Mouse (Mus musculus) embryonic fibroblast, embryonic 13.5 days (primary cell): Measurements from ENCODE around the gene Pgbd5. TPM values are rescaled to one million over a fixed set of nuclear protein-coding genes. Genes with fewer than 3 reads are reported as not detected.

Experiments
- H3K27ac ChIP-seq: 2 replicates; pipeline ENCODE4 v1.5.1; 2012; ENCODE audit warnings: low read length, control low read depth, inconsistent platforms; ENCODE audit not compliant: insufficient read depth
- H3K4me1 ChIP-seq: 2 replicates; pipeline ENCODE4 v1.6.1; 2011; ENCODE audit warnings: low read length; ENCODE audit not compliant: control insufficient read depth, insufficient read depth
- H3K4me3 ChIP-seq: 2 replicates; pipeline ENCODE4 v1.5.1; 2011; ENCODE audit warnings: mild to moderate bottlenecking, control low read depth, low read length; ENCODE audit not compliant: insufficient read depth
- CTCF ChIP-seq: IDR thresholded peaks from 2 replicates; pipeline ENCODE4 v1.5.1; 2011; ENCODE audit warnings: mild to moderate bottlenecking, control low read depth, low read length, moderate library complexity, borderline replicate concordance; ENCODE audit not compliant: insufficient read depth
- POLR2A ChIP-seq: IDR thresholded peaks from 2 replicates; pipeline ENCODE4 v1.6.1; 2011; ENCODE audit warnings: low read depth, mild to moderate bottlenecking, control low read depth, low read length, moderate library complexity
- polyA plus RNA-seq: library from polyadenylated mRNA; stranded (reverse); fragments of >200 nt; gene quantifications from 2 replicates; pipeline ENCODE4 v1.2.4, GENCODE M21; 2011; ENCODE audit warnings: low read depth; ENCODE audit not compliant: missing spikeins, insufficient read length

Pgbd5 gene
- polyA plus RNA-seq, 1 experiment: 0.42 TPM

- no peaks in the 10 kb centered on the region for H3K4me1 ChIP-seq
- no peak overlapping the region for H3K4me3 ChIP-seq
- no peak overlapping the region for H3K27ac ChIP-seq
- TF ChIP-seq CTCF (no peak), POLR2A (no peak)
Observed at GRCm38 (mm10) chr8:124461103-124461502, 21.6 kb upstream of the Pgbd5 start.

GRCm38 (mm10) chr8:124460660-124461059 lies 21.2 kb upstream of the Pgbd5 start:
- H3K27ac ChIP-seq: no peak overlapping the region
- TF ChIP-seq POLR2A (no peak), CTCF (no peak)
- no peak overlapping the region for H3K4me3 ChIP-seq
- H3K4me1 ChIP-seq: no peaks in the 10 kb centered on the region

DNA sequence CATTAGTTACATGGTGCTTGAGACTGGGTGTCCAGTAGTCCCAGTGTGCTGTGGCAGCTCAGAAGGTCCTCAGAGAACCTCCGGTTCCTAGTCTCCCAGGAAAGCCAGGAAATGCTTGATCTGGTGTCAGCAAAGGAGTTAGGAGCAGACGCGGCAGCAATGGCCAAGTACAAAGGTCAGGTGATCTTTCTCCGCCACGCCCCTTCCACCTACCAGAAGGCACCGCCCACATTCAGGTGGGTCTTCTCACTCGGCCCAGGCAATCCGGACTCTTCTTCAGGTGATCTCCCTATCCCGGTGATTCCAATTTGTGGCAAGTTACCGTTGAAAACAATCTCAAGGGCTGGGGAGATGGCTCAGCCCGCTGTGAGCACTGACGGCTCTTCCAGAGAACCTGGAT lies 20.2 kb upstream of the Pgbd5 start:
- Histone ChIP-seq H3K4me3 (no peak overlapping the region), H3K27ac (no peak overlapping the region), H3K4me1 (no peaks in the 10 kb centered on the region)
- TF ChIP-seq POLR2A (no peak), CTCF (no peak)

DNA sequence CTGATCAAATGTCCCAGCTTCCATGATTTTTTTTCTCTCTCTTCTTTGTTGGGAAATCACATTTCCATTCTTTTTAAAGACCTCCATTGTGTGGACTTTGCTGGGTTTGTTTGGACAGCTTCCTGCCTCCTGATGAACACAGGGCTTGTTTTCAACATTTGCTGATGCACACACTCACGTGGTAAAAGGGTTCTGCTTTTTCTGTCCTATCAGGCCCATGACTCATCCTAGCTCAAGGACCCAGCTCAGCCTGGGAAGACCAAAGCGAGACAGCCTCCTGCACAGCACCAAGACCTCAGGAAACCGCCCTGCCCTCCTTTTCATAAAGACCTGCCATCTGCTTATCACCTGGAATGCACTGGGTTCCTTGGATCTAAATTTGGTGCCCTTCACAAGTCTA lies 15.9 kb upstream of the Pgbd5 start:
- TF ChIP-seq CTCF (no peak), POLR2A (no peak)
- Histone ChIP-seq H3K27ac (no peak overlapping the region), H3K4me1 (no peaks in the 10 kb centered on the region), H3K4me3 (no peak overlapping the region)

DNA sequence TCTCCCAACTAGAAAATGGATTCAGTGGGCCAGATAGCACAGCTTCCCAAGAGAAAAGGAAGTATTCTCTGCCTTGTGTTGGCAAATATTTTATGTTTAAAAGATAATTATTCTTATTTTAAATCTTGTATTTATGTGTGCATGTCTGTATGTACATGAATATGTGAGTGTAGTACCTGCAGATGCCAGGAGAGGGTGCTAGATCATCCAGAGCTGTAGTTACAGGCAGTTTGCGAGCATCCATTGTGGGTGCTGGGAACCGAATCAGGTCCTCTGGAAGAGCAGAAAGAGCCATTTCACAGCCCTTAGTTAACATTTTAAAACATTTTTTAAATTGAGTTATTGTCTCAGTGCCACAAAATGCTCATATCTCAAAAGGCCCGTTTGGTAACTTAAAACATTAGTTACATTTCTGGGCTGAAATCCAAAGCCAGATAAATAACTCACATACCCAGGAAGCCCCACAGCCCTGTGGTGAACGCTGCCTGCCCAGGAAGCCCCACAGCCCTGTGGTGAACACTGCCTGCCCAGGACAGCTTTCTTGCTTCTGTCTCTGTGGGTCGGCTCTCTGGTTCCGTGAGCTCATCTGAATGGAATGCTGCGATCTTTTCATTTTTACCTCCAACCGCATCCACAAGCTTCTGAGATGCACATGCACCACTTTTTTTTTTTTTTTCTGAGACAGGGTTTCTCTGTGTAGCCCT lies 10.9 kb upstream of the Pgbd5 start:
- Histone ChIP-seq H3K4me1 (no peaks in the 10 kb centered on the region), H3K27ac (no peak overlapping the region), H3K4me3 (no peak overlapping the region)
- TF ChIP-seq POLR2A (no peak), CTCF (no peak)

DNA sequence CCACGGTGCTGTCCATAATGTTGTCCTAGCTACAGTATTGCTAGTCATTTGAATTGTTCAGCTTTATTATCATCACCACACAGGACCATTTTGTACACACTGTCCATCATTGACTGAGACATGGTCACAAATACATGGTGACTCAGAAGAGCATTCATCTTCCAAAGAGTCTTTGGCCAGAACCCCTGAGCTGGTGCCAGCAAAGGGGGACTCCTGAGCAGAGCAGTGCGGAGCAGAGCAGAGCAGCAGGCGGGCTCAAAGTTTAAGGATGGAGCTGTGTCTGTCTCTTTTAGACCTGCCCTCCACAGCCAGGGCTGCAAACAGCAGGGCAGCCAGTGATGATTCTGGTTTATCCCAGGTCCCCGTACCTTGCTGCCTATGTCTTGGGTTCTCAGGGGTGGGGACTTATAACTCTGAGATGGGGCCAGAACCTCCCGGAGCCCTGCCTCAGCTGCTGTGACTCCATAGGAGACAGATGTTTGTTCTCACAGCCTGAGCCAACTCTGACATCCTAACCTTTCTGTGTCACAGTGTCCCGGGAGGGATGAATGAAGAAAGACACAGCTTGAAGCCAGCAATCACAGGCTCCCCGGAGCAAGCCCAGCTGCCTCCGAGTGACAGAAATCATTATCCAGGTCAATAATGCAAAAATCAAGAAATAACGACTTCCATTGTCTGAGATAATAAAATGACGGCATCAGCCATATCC lies 9.7 kb upstream of the Pgbd5 start:
- TF ChIP-seq CTCF: no peak
- TF ChIP-seq POLR2A: no peak
- H3K4me1 ChIP-seq: no peaks in the 10 kb centered on the region

GRCm38 (mm10) chr8:124436741-124437140 lies 2.7 kb downstream of the Pgbd5 start:
- no peaks in the 10 kb centered on the region for H3K4me1 ChIP-seq
- TF ChIP-seq POLR2A (no peak), CTCF (no peak)
- no peak overlapping the region for H3K27ac ChIP-seq
- no peak overlapping the region for H3K4me3 ChIP-seq

More for the DNA sequence above, 9.7 kb upstream of the Pgbd5 start:
- H3K4me3 ChIP-seq: no peak overlapping the region
- no peak overlapping the region for H3K27ac ChIP-seq

GRCm38 (mm10) chr8:124435707-124436243 lies 3.7 kb downstream of the Pgbd5 start:
- H3K4me1 ChIP-seq: no peaks in the 10 kb centered on the region
- H3K4me3 ChIP-seq: no peak overlapping the region
- H3K27ac ChIP-seq: no peak overlapping the region
- TF ChIP-seq POLR2A (no peak), CTCF (no peak)

- Histone ChIP-seq H3K27ac (no peak overlapping the region), H3K4me3 (no peak overlapping the region), H3K4me1 (no peaks in the 10 kb centered on the region)
- no peak for TF ChIP-seq CTCF
- no peak for TF ChIP-seq POLR2A
Observed at GRCm38 (mm10) chr8:124435170-124435569, 4.3 kb downstream of the Pgbd5 start.
